Mouse (Mus musculus): ENCODE measurements at regions not wholly inside any gene's neighbourhood (a gene's known extent, or its start where the extent isn't known, plus 50 kb on each side); places are given as distances from the start of the nearest gene placed in this dataset.

DNA sequence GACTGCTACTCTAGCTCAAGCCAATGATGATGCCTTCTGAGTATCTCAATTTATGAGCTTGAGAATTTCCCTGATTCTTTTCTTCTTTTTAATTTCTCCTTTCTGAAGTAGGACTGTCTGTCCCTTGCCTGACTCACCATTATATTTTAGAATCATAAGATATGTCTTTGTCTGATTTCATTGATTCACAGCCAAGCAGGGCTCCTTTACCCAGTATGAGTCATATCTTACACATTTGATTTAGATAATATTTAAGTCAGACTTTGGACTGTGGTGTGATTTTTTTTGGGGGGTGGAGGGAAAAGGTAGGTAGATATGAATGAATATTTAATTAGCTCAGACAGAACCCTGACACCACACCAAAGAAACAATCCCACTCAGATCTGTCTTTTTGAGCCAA, 547.2 kb upstream of the Frg1 start:
- ATAC-seq (ENCODE audit: low read depth) = no peak
- Histone ChIP-seq H3K9ac (ENCODE audit: low read depth, low read length) (no peak overlapping the region), H3K27ac (ENCODE audit: low read length) (no peak overlapping the region), H3K4me3 (ENCODE audit: low read depth, low read length) (no peak overlapping the region), H3K4me2 (ENCODE audit: low read depth, low read length) (no peak overlapping the region), H3K36me3 (ENCODE audit: control insufficient read depth, insufficient read depth) (no peaks in the 10 kb centered on the region), H3K27me3 (ENCODE audit: control insufficient read depth, insufficient read depth, low read depth, low read length) (no peaks in the 10 kb centered on the region), H3K9me3 (replicated peaks; ENCODE audit: control insufficient read depth, low read length) (no peaks in the 10 kb centered on the region), H3K4me1 (ENCODE audit: control insufficient read depth, low read depth, low read length) (no peaks in the 10 kb centered on the region)

DNA sequence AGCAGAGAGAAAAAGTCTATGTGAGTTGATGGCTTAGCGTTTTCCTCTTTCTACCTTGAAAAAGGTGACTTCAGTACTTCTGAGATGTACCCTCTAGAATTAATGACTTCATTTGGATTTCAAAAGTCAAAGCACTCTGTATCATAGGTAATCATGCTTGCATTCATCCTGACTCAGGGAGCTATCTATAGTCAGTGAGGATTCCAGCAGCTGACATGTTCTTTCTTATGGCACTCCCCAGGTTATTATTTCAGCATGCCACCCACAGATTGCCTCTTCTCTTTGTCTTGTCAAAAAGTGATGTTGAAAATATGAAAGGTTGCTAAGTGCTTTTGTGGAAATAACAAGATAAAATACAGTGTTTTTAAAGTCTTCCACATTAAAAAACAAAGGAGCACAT, 540.0 kb upstream of the Frg1 start:
- H3K4me1 ChIP-seq (ENCODE audit: control insufficient read depth, low read depth, low read length) = no peaks in the 10 kb centered on the region
- no peak overlapping the region for H3K4me2 ChIP-seq (ENCODE audit: low read depth, low read length)
- no peak overlapping the region for H3K9ac ChIP-seq (ENCODE audit: low read depth, low read length)
- H3K27ac ChIP-seq (ENCODE audit: low read length) = no peak overlapping the region
- no peaks in the 10 kb centered on the region for H3K27me3 ChIP-seq (ENCODE audit: control insufficient read depth, insufficient read depth, low read depth, low read length)
- 62% methylated on average over 1 of the region's 1 CpGs for WGBS (ENCODE audit: insufficient replicate concordance)
- H3K9me3 ChIP-seq (replicated peaks; ENCODE audit: control insufficient read depth, low read length) = no peaks in the 10 kb centered on the region
- H3K4me3 ChIP-seq (ENCODE audit: low read depth, low read length) = no peak overlapping the region
- ATAC-seq (ENCODE audit: low read depth) = no peak
- H3K36me3 ChIP-seq (ENCODE audit: control insufficient read depth, insufficient read depth) = no peaks in the 10 kb centered on the region

DNA sequence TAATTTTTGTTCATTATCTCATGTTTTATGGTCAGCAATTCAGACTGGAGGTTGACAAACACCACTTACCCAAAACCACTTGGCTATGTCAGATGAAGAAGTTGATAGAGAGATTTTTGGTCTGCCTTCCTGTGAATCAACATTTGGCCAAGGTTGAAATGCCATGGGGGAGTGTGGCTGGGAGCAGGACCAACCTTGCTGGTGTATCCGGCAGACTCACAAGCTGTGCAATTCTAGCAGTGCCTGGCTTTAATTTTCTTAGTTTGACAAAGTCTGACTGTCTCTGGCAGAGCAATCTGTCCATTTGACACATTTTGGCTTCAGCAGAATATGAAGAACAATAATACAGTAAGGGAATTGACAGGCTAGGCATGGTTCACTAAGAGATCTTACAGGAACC, 533.9 kb upstream of the Frg1 start:
- H3K4me2 ChIP-seq (ENCODE audit: low read depth, low read length) = no peak overlapping the region
- H3K27ac ChIP-seq (ENCODE audit: low read length) = no peak overlapping the region
- H3K9ac ChIP-seq (ENCODE audit: low read depth, low read length) = no peak overlapping the region
- no peak for ATAC-seq (ENCODE audit: low read depth)
- no peaks in the 10 kb centered on the region for H3K27me3 ChIP-seq (ENCODE audit: control insufficient read depth, insufficient read depth, low read depth, low read length)
- 67% methylated on average over 1 of the region's 1 CpGs for WGBS (ENCODE audit: insufficient replicate concordance)
- no peaks in the 10 kb centered on the region for H3K36me3 ChIP-seq (ENCODE audit: control insufficient read depth, insufficient read depth)
- no peak overlapping the region for H3K4me3 ChIP-seq (ENCODE audit: low read depth, low read length)
- H3K9me3 ChIP-seq (replicated peaks; ENCODE audit: control insufficient read depth, low read length) = no peaks in the 10 kb centered on the region
- H3K4me1 ChIP-seq (ENCODE audit: control insufficient read depth, low read depth, low read length) = no peaks in the 10 kb centered on the region

DNA sequence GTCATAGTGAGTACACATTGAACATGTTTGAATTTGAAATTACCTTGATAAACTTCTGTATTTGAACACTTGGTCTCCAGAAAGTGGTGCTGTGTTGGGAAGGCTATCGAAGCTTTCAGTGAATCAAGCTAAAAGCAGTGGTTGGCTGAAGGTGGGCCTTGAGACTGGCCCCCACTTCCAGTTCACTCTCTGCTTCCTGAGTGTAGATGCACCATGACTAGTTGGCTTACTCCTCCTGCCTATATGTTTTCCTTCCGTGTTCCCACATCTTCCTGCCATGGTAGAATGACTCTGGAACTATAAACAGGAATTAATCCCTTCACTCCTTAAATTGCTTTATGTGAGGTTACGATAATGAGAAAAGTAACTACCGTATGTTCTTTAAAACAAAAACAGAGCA, 522.4 kb upstream of the Frg1 start:
- no peak for ATAC-seq (ENCODE audit: low read depth)

DNA sequence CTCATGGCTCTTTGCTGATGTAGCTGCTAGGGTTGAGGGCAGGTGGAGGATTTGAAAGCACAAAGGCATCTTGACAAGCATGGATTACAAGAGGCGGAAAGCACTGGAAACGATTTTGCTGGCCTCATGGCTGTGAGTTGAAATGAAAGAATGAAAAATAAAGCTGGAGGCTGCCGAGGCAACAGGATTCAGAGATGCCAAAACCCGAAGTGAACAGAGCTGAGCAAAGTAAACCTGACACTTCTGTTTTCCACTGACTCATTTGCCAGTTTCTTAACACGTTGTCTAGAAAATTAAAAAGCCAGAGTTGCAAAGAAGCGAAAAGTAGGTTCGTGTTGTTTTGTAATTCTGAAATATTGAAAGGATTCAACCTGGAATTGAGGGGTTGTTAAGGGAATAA, 504.2 kb upstream of the Frg1 start:
- Histone ChIP-seq H3K4me1 (ENCODE audit: control insufficient read depth, low read depth, low read length) (no peaks in the 10 kb centered on the region), H3K36me3 (ENCODE audit: control insufficient read depth, insufficient read depth) (no peaks in the 10 kb centered on the region), H3K27me3 (ENCODE audit: control insufficient read depth, insufficient read depth, low read depth, low read length) (no peaks in the 10 kb centered on the region), H3K27ac (ENCODE audit: low read length) (no peak overlapping the region), H3K9ac (ENCODE audit: low read depth, low read length) (no peak overlapping the region), H3K9me3 (replicated peaks; ENCODE audit: control insufficient read depth, low read length) (no peaks in the 10 kb centered on the region), H3K4me2 (ENCODE audit: low read depth, low read length) (no peak overlapping the region), H3K4me3 (ENCODE audit: low read depth, low read length) (no peak overlapping the region)
- 57% methylated on average over 7 of the region's 7 CpGs for whole genome bisulfite sequencing (ENCODE audit: insufficient replicate concordance)
- ATAC-seq (ENCODE audit: low read depth) = no peak

More for the DNA sequence above, 522.4 kb upstream of the Frg1 start:
- Histone ChIP-seq H3K4me3 (ENCODE audit: low read depth, low read length) (no peak overlapping the region), H3K27ac (ENCODE audit: low read length) (no peak overlapping the region), H3K4me1 (ENCODE audit: control insufficient read depth, low read depth, low read length) (no peaks in the 10 kb centered on the region), H3K9me3 (replicated peaks; ENCODE audit: control insufficient read depth, low read length) (no peaks in the 10 kb centered on the region), H3K4me2 (ENCODE audit: low read depth, low read length) (no peak overlapping the region), H3K36me3 (ENCODE audit: control insufficient read depth, insufficient read depth) (no peaks in the 10 kb centered on the region), H3K27me3 (ENCODE audit: control insufficient read depth, insufficient read depth, low read depth, low read length) (no peaks in the 10 kb centered on the region), H3K9ac (ENCODE audit: low read depth, low read length) (no peak overlapping the region)
- WGBS (ENCODE audit: insufficient replicate concordance) = 57% methylated on average over 4 of the region's 4 CpGs

DNA sequence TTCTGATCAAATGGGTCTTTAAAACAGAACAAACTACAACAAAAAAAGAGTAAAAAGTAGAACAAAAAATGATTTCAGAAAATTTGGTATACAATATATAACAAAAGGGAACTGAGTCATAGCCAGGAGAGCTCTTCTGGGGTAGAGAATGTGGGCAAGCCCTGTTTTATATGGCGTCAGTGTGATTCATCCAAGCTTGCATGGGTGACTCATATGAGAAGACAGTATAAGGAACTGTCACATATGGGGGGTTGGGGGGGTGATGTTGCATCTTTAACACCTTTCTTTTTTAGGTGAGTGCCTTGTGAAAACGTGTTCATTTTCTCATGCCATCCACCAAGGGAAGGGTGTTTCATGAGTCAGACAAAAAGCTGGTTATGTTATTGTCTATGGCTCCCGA, 503.7 kb upstream of the Frg1 start:
- Histone ChIP-seq H3K9me3 (replicated peaks; ENCODE audit: control insufficient read depth, low read length) (no peaks in the 10 kb centered on the region), H3K4me1 (ENCODE audit: control insufficient read depth, low read depth, low read length) (no peaks in the 10 kb centered on the region), H3K4me3 (ENCODE audit: low read depth, low read length) (no peak overlapping the region), H3K27me3 (ENCODE audit: control insufficient read depth, insufficient read depth, low read depth, low read length) (no peaks in the 10 kb centered on the region), H3K27ac (ENCODE audit: low read length) (no peak overlapping the region), H3K9ac (ENCODE audit: low read depth, low read length) (no peak overlapping the region), H3K36me3 (ENCODE audit: control insufficient read depth, insufficient read depth) (no peaks in the 10 kb centered on the region), H3K4me2 (ENCODE audit: low read depth, low read length) (no peak overlapping the region)
- ATAC-seq (ENCODE audit: low read depth) = no peak
- 56% methylated on average over 3 of the region's 3 CpGs for WGBS (ENCODE audit: insufficient replicate concordance)

DNA sequence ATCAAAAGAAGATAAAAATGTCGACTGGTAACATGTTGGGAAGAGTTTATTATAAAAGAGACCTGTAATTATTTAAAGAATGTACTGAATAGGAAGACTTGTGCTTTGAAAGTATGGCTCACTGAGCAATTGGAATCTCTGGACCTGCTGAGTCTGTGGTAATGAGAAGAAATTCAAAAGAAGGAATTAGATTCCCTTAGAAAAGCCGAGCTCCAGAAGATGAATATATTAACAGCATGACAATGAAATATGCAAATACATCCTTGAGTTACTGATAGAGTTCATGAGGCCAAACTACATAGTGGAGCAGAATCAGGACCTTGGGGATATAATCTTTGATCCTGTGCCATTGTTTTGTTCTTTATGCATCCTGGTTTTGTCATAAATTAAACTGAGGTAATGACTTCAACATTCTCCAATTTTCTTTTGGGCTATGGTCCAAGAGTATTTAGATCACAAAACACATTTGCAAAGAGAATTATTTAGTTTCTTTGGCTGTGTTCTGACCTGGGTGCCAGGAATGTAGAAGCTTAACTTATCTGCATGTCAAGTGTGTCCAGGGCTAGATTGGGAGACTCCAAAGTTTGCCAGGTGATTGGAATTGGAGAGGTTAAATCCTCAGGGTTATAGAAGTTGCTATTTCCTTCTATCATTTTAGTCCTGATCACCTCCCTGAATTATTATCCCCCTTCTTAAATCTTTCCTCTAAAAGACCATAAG, 461.3 kb upstream of the Frg1 start:
- Histone ChIP-seq H3K9me3 (replicated peaks; ENCODE audit: control insufficient read depth, low read length) (no peaks in the 10 kb centered on the region), H3K4me1 (ENCODE audit: control insufficient read depth, low read depth, low read length) (no peaks in the 10 kb centered on the region), H3K4me2 (ENCODE audit: low read depth, low read length) (no peak overlapping the region), H3K36me3 (ENCODE audit: control insufficient read depth, insufficient read depth) (no peaks in the 10 kb centered on the region), H3K27ac (ENCODE audit: low read length) (no peak overlapping the region), H3K4me3 (ENCODE audit: low read depth, low read length) (no peak overlapping the region), H3K9ac (ENCODE audit: low read depth, low read length) (no peak overlapping the region), H3K27me3 (ENCODE audit: control insufficient read depth, insufficient read depth, low read depth, low read length) (no peaks in the 10 kb centered on the region)
- no peak for ATAC-seq (ENCODE audit: low read depth)
- 40% methylated on average over 2 of the region's 2 CpGs for WGBS (ENCODE audit: insufficient replicate concordance)

DNA sequence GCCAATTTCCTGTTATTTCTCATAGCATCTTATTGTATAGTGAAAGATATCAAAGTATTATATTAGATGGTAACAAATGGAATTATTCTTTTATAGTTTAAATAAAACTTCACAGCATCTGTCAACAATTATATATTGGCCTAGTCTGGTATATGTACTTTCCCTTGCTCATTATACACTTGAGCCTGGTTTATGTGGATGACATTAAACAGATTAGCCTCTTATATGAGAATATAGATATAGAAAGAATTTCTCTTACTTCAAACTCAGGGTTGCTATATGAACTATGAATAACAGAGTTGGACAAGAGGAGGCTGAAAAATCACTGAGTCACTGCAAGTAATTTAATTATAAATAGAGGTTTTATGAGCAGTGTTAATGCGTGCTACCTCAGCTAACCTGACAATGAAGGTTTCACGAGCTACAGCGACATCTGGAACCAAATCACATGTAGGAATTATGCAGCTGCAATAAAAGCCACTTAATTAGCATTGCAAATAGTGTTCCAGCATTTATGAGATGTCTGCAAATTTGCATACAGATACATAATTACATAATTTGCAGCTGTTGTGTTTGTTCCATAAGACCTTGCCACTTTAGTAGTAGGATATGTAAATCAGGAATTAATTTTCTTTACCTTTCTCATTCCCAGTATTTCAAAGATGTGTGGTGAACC, 452.9 kb upstream of the Frg1 start:
- Histone ChIP-seq H3K4me3 (ENCODE audit: low read depth, low read length) (no peak overlapping the region), H3K27me3 (ENCODE audit: control insufficient read depth, insufficient read depth, low read depth, low read length) (no peaks in the 10 kb centered on the region), H3K4me2 (ENCODE audit: low read depth, low read length) (no peak overlapping the region), H3K4me1 (ENCODE audit: control insufficient read depth, low read depth, low read length) (no peaks in the 10 kb centered on the region), H3K9me3 (replicated peaks; ENCODE audit: control insufficient read depth, low read length) (no peaks in the 10 kb centered on the region), H3K36me3 (ENCODE audit: control insufficient read depth, insufficient read depth) (no peaks in the 10 kb centered on the region), H3K9ac (ENCODE audit: low read depth, low read length) (no peak overlapping the region), H3K27ac (ENCODE audit: low read length) (no peak overlapping the region)
- no peak for ATAC-seq (ENCODE audit: low read depth)
- 70% methylated on average over 3 of the region's 3 CpGs for WGBS (ENCODE audit: insufficient replicate concordance)

DNA sequence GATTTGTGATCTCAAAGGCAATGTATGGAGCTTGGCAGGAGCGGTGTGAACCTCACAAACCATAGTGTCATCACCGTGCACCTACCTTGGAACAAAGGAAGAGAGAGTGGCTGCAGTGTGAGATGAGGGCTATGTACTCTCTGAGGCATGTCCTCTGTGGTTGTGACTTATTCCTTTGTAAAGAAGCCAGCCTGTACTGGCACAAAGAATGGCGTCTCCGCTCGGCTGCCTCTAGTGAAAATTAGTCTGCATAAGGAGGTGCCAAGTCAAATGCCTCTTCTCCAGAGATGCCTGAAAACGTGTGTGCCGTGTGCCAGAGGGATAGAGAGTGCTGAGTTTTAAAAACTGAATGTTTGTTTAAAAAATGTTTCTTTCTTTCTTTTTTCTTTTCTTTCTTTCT, 444.0 kb upstream of the Frg1 start:
- Histone ChIP-seq H3K4me1 (ENCODE audit: control insufficient read depth, low read depth, low read length) (no peaks in the 10 kb centered on the region), H3K9ac (ENCODE audit: low read depth, low read length) (no peak overlapping the region), H3K4me2 (ENCODE audit: low read depth, low read length) (no peak overlapping the region), H3K27me3 (ENCODE audit: control insufficient read depth, insufficient read depth, low read depth, low read length) (no peaks in the 10 kb centered on the region), H3K4me3 (ENCODE audit: low read depth, low read length) (no peak overlapping the region), H3K9me3 (replicated peaks; ENCODE audit: control insufficient read depth, low read length) (no peaks in the 10 kb centered on the region), H3K36me3 (ENCODE audit: control insufficient read depth, insufficient read depth) (no peaks in the 10 kb centered on the region), H3K27ac (ENCODE audit: low read length) (no peak overlapping the region)
- no peak for ATAC-seq (ENCODE audit: low read depth)
- 75% methylated on average over 7 of the region's 7 CpGs for WGBS (ENCODE audit: insufficient replicate concordance)
